Mouse (Mus musculus) myocyte (in vitro differentiated cells): ENCODE results near the gene Abcc5. TPM values are rescaled to one million over a fixed set of nuclear protein-coding genes. Genes with fewer than 3 reads are reported as not detected.

Experiments used
- H3K27me3 ChIP-seq: one replicate; pipeline ENCODE4 v1.6.1; 2011; ENCODE audit not compliant: control insufficient read depth, insufficient read depth, insufficient read length
- H3K36me3 ChIP-seq: one replicate; pipeline ENCODE4 v1.6.1; 2011; ENCODE audit not compliant: control insufficient read depth, insufficient read depth
- H3K4me2 ChIP-seq: one replicate; pipeline ENCODE4 v1.6.1; 2011; ENCODE audit warnings: low read depth, control low read depth
- H3K4me3 ChIP-seq: one replicate; pipeline ENCODE4 v1.5.1; 2011; ENCODE audit warnings: mild to moderate bottlenecking, control low read depth, moderate library complexity
- H3K79me2 ChIP-seq: one replicate; pipeline ENCODE4 v1.6.1; 2011; ENCODE audit not compliant: control insufficient read depth, insufficient read depth
- H3ac ChIP-seq: one replicate; pipeline ENCODE4 v1.6.1; 2011; ENCODE audit not compliant: control insufficient read depth, insufficient read length
- CEBPB ChIP-seq: IDR thresholded peaks from 2 replicates; pipeline ENCODE4 v1.6.1; 2011; ENCODE audit warnings: mild to moderate bottlenecking, moderate library complexity; ENCODE audit not compliant: poor library complexity, insufficient read depth, severe bottlenecking
- E2F4 ChIP-seq: IDR thresholded peaks from one replicate; pipeline ENCODE4 v1.6.1; 2011; ENCODE audit warnings: mild to moderate bottlenecking, control low read depth, moderate library complexity; ENCODE audit not compliant: insufficient read depth
- MAX ChIP-seq: IDR thresholded peaks from one replicate; pipeline ENCODE4 v1.6.1; 2011; ENCODE audit warnings: low read depth, mild to moderate bottlenecking, control low read depth
- MYOD1 ChIP-seq, 3 experiments: IDR thresholded peaks; one replicate each; pipeline ENCODE4 v1.6.1; 2011; ENCODE audit warnings: control low read depth in 2 of 3, low read depth in 2 of 3, mild to moderate bottlenecking in 2 of 3, moderate library complexity in 1 of 3; ENCODE audit not compliant: insufficient read length in 2 of 3, control insufficient read depth in 1 of 3
- MYOG ChIP-seq, 3 experiments: IDR thresholded peaks; one replicate each; pipeline ENCODE4 v1.6.1; 2011; ENCODE audit warnings: control low read depth in 2 of 3, low read depth in 2 of 3, mild to moderate bottlenecking in 2 of 3; ENCODE audit not compliant: insufficient read length in 2 of 3, control insufficient read depth in 1 of 3, insufficient read depth in 1 of 3
- POLR2A ChIP-seq: IDR thresholded peaks from one replicate; pipeline ENCODE4 v1.6.1; 2011; ENCODE audit warnings: low read depth, mild to moderate bottlenecking, control low read depth, moderate library complexity; ENCODE audit not compliant: insufficient read length
- POLR2AphosphoS2 ChIP-seq: IDR thresholded peaks from one replicate; pipeline ENCODE4 v1.6.1; 2011; ENCODE audit warnings: low read depth, control low read depth; ENCODE audit not compliant: insufficient read length
- REST ChIP-seq: IDR thresholded peaks from one replicate; pipeline ENCODE4 v1.6.1; 2011; ENCODE audit warnings: mild to moderate bottlenecking, control low read depth, moderate library complexity; ENCODE audit not compliant: insufficient read depth, insufficient read length
- SRF ChIP-seq: IDR thresholded peaks from one replicate; pipeline ENCODE4 v1.6.1; 2011; ENCODE audit warnings: low read depth; ENCODE audit not compliant: control insufficient read depth, insufficient read length
- TCF12 ChIP-seq: IDR thresholded peaks from one replicate; pipeline ENCODE4 v1.6.1; 2011; ENCODE audit warnings: mild to moderate bottlenecking, control low read depth; ENCODE audit not compliant: poor library complexity, insufficient read depth, severe bottlenecking
- TCF3 ChIP-seq: IDR thresholded peaks from one replicate; pipeline ENCODE4 v1.6.1; 2011; ENCODE audit warnings: low read depth, control low read depth; ENCODE audit not compliant: insufficient read length
- USF1 ChIP-seq: IDR thresholded peaks from one replicate; pipeline ENCODE4 v1.6.1; 2011; ENCODE audit warnings: low read depth, mild to moderate bottlenecking, control low read depth, moderate library complexity
- polyA plus RNA-seq: library from polyadenylated mRNA; unstranded; fragments of >200 nt; fragmentation: generic; extraction: Trizol; gene quantifications from one replicate; pipeline ENCODE4 v1.2.1, GENCODE M21; 2012; ENCODE audit warnings: missing spikeins

Abcc5 gene
- polyA plus RNA-seq, 1 experiment, result 23.1 TPM

GRCm38 (mm10) chr16:20396851-20397250 is 29.3 kb downstream of the Abcc5 start:
- Histone ChIP-seq H3K27me3 (no peaks in the 10 kb centered on the region), H3K36me3 (peaks cover 28% of the 10 kb centered on the region), H3K79me2 (no peaks in the 10 kb centered on the region), H3K4me3 (no peak overlapping the region), H3K4me2 (no peak overlapping the region), H3ac (no peak overlapping the region)
- TF ChIP-seq MYOG (IDR thresholded peaks at IDR 0.05; ENCODE audit: control insufficient read depth in 1 of 3, insufficient read depth in 1 of 3, insufficient read length in 2 of 3, low read depth in 2 of 3) (no peak), TCF3 (no peak), MAX (no peak), REST (no peak), CEBPB (no peak), POLR2A (no peak), POLR2AphosphoS2 (no peak), USF1 (no peak), SRF (no peak), E2F4 (no peak), TCF12 (no peak), MYOD1 (IDR thresholded peaks at IDR 0.05; ENCODE audit: control insufficient read depth in 1 of 3, insufficient read length in 2 of 3, low read depth in 2 of 3) (no peak)

- Histone ChIP-seq H3ac (no peak overlapping the region), H3K79me2 (no peaks in the 10 kb centered on the region), H3K27me3 (no peaks in the 10 kb centered on the region), H3K36me3 (peaks cover 28% of the 10 kb centered on the region), H3K4me2 (no peak overlapping the region), H3K4me3 (no peak overlapping the region)
- TF ChIP-seq POLR2A (no peak), USF1 (no peak), SRF (no peak), MYOD1 (IDR thresholded peaks at IDR 0.05; ENCODE audit: control insufficient read depth in 1 of 3, insufficient read length in 2 of 3, low read depth in 2 of 3) (no peak), E2F4 (no peak), MYOG (IDR thresholded peaks at IDR 0.05; ENCODE audit: control insufficient read depth in 1 of 3, insufficient read depth in 1 of 3, insufficient read length in 2 of 3, low read depth in 2 of 3) (no peak), TCF12 (no peak), REST (no peak), MAX (no peak), POLR2AphosphoS2 (no peak), TCF3 (no peak), CEBPB (no peak)
Measured at GRCm38 (mm10) chr16:20395216-20395907, 30.8 kb downstream of the Abcc5 start.

GRCm38 (mm10) chr16:20391753-20392152 is 34.4 kb downstream of the Abcc5 start:
- Histone ChIP-seq H3K27me3 (no peaks in the 10 kb centered on the region), H3K4me3 (no peak overlapping the region), H3K4me2 (no peak overlapping the region), H3K79me2 (no peaks in the 10 kb centered on the region), H3K36me3 (peaks cover 24% of the 10 kb centered on the region), H3ac (no peak overlapping the region)
- TF ChIP-seq POLR2A, result no peak
- no peak for TF ChIP-seq USF1
- no peak for TF ChIP-seq E2F4
- TF ChIP-seq MYOD1 (IDR thresholded peaks at IDR 0.05; ENCODE audit: control insufficient read depth in 1 of 3, insufficient read length in 2 of 3, low read depth in 2 of 3), result no peak
- no peak for TF ChIP-seq REST
- no peak for TF ChIP-seq TCF12
- TF ChIP-seq TCF3, result no peak
- TF ChIP-seq MYOG (IDR thresholded peaks at IDR 0.05; ENCODE audit: control insufficient read depth in 1 of 3, insufficient read depth in 1 of 3, insufficient read length in 2 of 3, low read depth in 2 of 3), result no peak
- no peak for TF ChIP-seq CEBPB
- no peak for TF ChIP-seq POLR2AphosphoS2
- TF ChIP-seq MAX, result no peak
- TF ChIP-seq SRF, result no peak

GRCm38 (mm10) chr16:20390233-20390632 is 36.0 kb downstream of the Abcc5 start:
- no peak for TF ChIP-seq TCF3
- no peak for TF ChIP-seq MYOD1 (IDR thresholded peaks at IDR 0.05; ENCODE audit: control insufficient read depth in 1 of 3, insufficient read length in 2 of 3, low read depth in 2 of 3)
- TF ChIP-seq E2F4, result no peak
- no peak for TF ChIP-seq SRF
- TF ChIP-seq MYOG (IDR thresholded peaks at IDR 0.05; ENCODE audit: control insufficient read depth in 1 of 3, insufficient read depth in 1 of 3, insufficient read length in 2 of 3, low read depth in 2 of 3), result no peak
- no peak for TF ChIP-seq CEBPB
- no peaks in the 10 kb centered on the region for H3K79me2 ChIP-seq
- H3K4me2 ChIP-seq, result no peak overlapping the region
- peaks cover 15% of the 10 kb centered on the region for H3K36me3 ChIP-seq
- no peak overlapping the region for H3ac ChIP-seq
- no peaks in the 10 kb centered on the region for H3K27me3 ChIP-seq
- no peak overlapping the region for H3K4me3 ChIP-seq
